Mouse (Mus musculus): Measurements from ENCODE around the gene Serpinb8.

DNA sequence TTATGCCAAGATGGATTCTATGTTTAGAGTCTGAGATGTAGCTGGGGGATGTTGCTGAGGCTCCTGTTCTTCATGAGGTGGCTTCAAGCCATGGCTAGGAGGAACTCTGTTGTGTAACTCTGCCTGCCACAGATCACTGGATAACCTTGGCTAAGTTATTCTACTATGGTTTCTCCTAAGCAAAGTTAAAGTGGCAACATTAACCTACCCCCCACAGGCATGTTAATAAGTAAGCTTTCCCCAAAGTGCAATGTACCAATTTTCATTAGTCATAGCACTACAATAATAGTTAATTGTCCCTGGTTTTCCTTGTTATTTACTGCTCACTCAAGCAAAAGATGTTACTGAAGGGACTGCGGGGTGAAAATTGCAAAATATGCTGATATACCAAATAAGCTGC is 48.2 kb downstream of the Serpinb8 start:
- no peak for TF ChIP-seq POLR2A (IDR thresholded peaks at IDR 0.05; ENCODE audit: borderline replicate concordance, extremely low read depth, insufficient read depth, insufficient read length, poor library complexity, severe bottlenecking)
- TF ChIP-seq CTCF (IDR thresholded peaks at IDR 0.05; ENCODE audit: borderline replicate concordance, extremely low read depth, insufficient read depth, insufficient read length): no peak
